Mouse (Mus musculus) cerebellum, adult 9-10 months (tissue): Measurements from ENCODE around the gene Limch1.

Experiments used
- DNase-seq: peaks from one replicate; pipeline ENCODE4 v3.0.0; 2022

Gene Limch1

GRCm38 (mm10) chr5:66745390-66745995 lies at the start of gene Limch1:
Gene Limch1, plus strand, starts transcription at chr5:66745827.
- DNase-seq: peak; percentile 81

- peak; percentile 79 for DNase-seq
Measured at GRCm38 (mm10) chr5:66697119-66697518, 48.5 kb upstream of the Limch1 start.

- DNase-seq: no peak
Measured at GRCm38 (mm10) chr5:66699911-66700310, 45.7 kb upstream of the Limch1 start.

- no peak for DNase-seq
Measured at GRCm38 (mm10) chr5:66701951-66702350, 43.7 kb upstream of the Limch1 start.

GRCm38 (mm10) chr5:66703317-66704004 lies 42.2 kb upstream of the Limch1 start:
- DNase-seq: no peak

- no peak for DNase-seq
Measured at GRCm38 (mm10) chr5:66707859-66708258, 37.8 kb upstream of the Limch1 start.

GRCm38 (mm10) chr5:66710445-66711019 lies 35.1 kb upstream of the Limch1 start:
- DNase-seq: no peak

- no peak for DNase-seq
Measured at GRCm38 (mm10) chr5:66712801-66713200, 32.8 kb upstream of the Limch1 start.

- DNase-seq: no peak
Measured at GRCm38 (mm10) chr5:66715498-66715931, 30.1 kb upstream of the Limch1 start.

GRCm38 (mm10) chr5:66717931-66718330 lies 27.7 kb upstream of the Limch1 start:
- no peak for DNase-seq

- no peak for DNase-seq
Measured at GRCm38 (mm10) chr5:66718413-66718812, 27.2 kb upstream of the Limch1 start.

- no peak for DNase-seq
Measured at GRCm38 (mm10) chr5:66718880-66719279, 26.7 kb upstream of the Limch1 start.

- DNase-seq: no peak
Measured at GRCm38 (mm10) chr5:66720921-66721320, 24.7 kb upstream of the Limch1 start.

- DNase-seq: no peak
Measured at GRCm38 (mm10) chr5:66722586-66722985, 23.0 kb upstream of the Limch1 start.

- DNase-seq: no peak
Measured at GRCm38 (mm10) chr5:66723037-66723436, 22.6 kb upstream of the Limch1 start.

- DNase-seq: no peak
Measured at GRCm38 (mm10) chr5:66723626-66724025, 22.0 kb upstream of the Limch1 start.

GRCm38 (mm10) chr5:66729306-66729705 lies 16.3 kb upstream of the Limch1 start:
- no peak for DNase-seq

- DNase-seq: peak; percentile 65
Measured at GRCm38 (mm10) chr5:66730621-66731301, 14.9 kb upstream of the Limch1 start.

- DNase-seq: no peak
Measured at GRCm38 (mm10) chr5:66731302-66731697, 14.3 kb upstream of the Limch1 start.

- DNase-seq: no peak
Measured at GRCm38 (mm10) chr5:66733556-66733955, 12.1 kb upstream of the Limch1 start.

GRCm38 (mm10) chr5:66739376-66739775 lies 6.3 kb upstream of the Limch1 start:
- DNase-seq: no peak

GRCm38 (mm10) chr5:66745996-66746681 lies 512 bp downstream of the Limch1 start:
- peak; percentile 85 for DNase-seq

- DNase-seq: no peak
Measured at GRCm38 (mm10) chr5:66746761-66747160, 1.1 kb downstream of the Limch1 start.
